Mouse (Mus musculus): ENCODE measurements at regions not wholly inside any gene's neighbourhood (a gene's known extent, or its start where the extent isn't known, plus 50 kb on each side); places are given as distances from the start of the nearest gene placed in this dataset.

GRCm38 (mm10) chr16:8208251-8209181, 216.4 kb downstream of the Tmem114 start:
- no peak for TF ChIP-seq CTCF (IDR thresholded peaks at IDR 0.05; ENCODE audit: borderline replicate concordance, insufficient read depth, low read depth, low read length)
- TF ChIP-seq POLR2A (IDR thresholded peaks at IDR 0.05; ENCODE audit: borderline replicate concordance, insufficient read depth, low read length), result no peak

All from cerebellum, adult 2 months (tissue).